Mouse (Mus musculus) embryonic facial prominence, embryonic 15.5 days (tissue): ENCODE results near the gene Gm27029. TPM values are rescaled to one million over a fixed set of nuclear protein-coding genes. Genes with fewer than 3 reads are reported as not detected.

ENCODE experiments used
- ATAC-seq: fragments of 200-750 bp; cut with Nextera tagmentation; 2 replicates; pipeline ENCODE4 v1.8.0; 2017; ENCODE audit warnings: low read depth, moderate TSS enrichment; ENCODE audit not compliant: insufficient number of reproducible peaks, low FRiP score, low TSS enrichment
- H3K27ac ChIP-seq: fragments of 300-500 bp; sonication (generic); replicated peaks from 2 replicates; pipeline ENCODE4 v1.5.1; 2015; ENCODE audit warnings: mild to moderate bottlenecking, inconsistent platforms
- H3K27me3 ChIP-seq: fragments of 300-500 bp; sonication (generic); 2 replicates; pipeline ENCODE4 v1.6.1; 2015; ENCODE audit warnings: inconsistent platforms
- H3K36me3 ChIP-seq: fragments of 300-500 bp; sonication (generic); 2 replicates; pipeline ENCODE4 v1.6.1; 2015; ENCODE audit warnings: mild to moderate bottlenecking, inconsistent platforms
- H3K4me1 ChIP-seq: fragments of 300-500 bp; sonication (generic); 2 replicates; pipeline ENCODE4 v1.6.1; 2015; ENCODE audit warnings: inconsistent platforms
- H3K4me2 ChIP-seq: fragments of 300-500 bp; sonication (generic); replicated peaks from 2 replicates; pipeline ENCODE4 v1.6.1; 2015; ENCODE audit warnings: mild to moderate bottlenecking, inconsistent platforms
- H3K4me3 ChIP-seq: fragments of 300-500 bp; sonication (generic); replicated peaks from 2 replicates; pipeline ENCODE4 v1.5.1; 2015; ENCODE audit warnings: mild to moderate bottlenecking, inconsistent platforms
- H3K9ac ChIP-seq: fragments of 300-500 bp; sonication (generic); 2 replicates; pipeline ENCODE4 v1.6.1; 2015; ENCODE audit warnings: inconsistent platforms
- H3K9me3 ChIP-seq: fragments of 300-500 bp; sonication (generic); replicated peaks from 2 replicates; pipeline ENCODE4 v1.6.1; 2016; ENCODE audit warnings: inconsistent platforms
- WGBS: fragments of 180-500 bp; shearing (Covaris S2); methylation state at CpG from one replicate; pipeline ENCODE4 v1.1.7; 2015; 5-methylcytosine and 5-hydroxymethylcytosine counted together
- microRNA-seq: library from miRNA; unstranded; fragments of <30 nt; microRNA quantifications from one replicate; pipeline ENCODE4, GENCODE M21; 2016; ENCODE audit warnings: borderline number of aligned reads
- polyA plus RNA-seq: library from polyadenylated mRNA; unstranded; fragments of >200 nt; fragmentation: Nextera tagmentation; extraction: Ambion mirVana; gene quantifications from 2 replicates; pipeline ENCODE4 v1.2.1, GENCODE M21; 2015

The Gm27029 gene
- polyA plus RNA-seq, 1 experiment from 2014 or later, result 9.7 TPM

DNA sequence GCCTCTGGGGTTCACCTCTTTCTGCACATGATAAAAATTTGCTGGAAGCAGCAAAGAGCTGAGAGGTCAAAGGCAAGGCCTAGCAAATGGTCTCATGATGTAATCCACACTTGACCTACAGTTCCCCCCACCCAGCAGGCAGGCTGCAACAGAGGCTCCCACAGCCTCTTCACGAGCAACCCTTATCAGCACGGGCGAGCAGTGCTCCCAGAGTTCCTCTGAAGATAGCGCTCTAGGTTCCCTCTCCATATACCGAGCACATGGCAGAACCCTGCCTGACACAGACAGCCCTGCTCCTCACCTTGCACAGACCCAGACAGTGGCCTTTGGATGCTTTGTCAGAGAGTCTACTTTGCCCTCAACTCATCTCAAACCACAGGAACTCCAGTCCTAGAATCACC lies 60.1 kb downstream of the Gm27029 start:
- H3K9me3 ChIP-seq, result no peaks in the 10 kb centered on the region
- no peak overlapping the region for H3K9ac ChIP-seq
- 83% methylated on average over 5 of the region's 5 CpGs for WGBS
- H3K4me1 ChIP-seq, result no peaks in the 10 kb centered on the region
- no peak overlapping the region for H3K4me2 ChIP-seq
- no peak overlapping the region for H3K4me3 ChIP-seq
- no peak for ATAC-seq
- H3K27me3 ChIP-seq, result no peaks in the 10 kb centered on the region
- no peaks in the 10 kb centered on the region for H3K36me3 ChIP-seq
- H3K27ac ChIP-seq, result no peak overlapping the region

DNA sequence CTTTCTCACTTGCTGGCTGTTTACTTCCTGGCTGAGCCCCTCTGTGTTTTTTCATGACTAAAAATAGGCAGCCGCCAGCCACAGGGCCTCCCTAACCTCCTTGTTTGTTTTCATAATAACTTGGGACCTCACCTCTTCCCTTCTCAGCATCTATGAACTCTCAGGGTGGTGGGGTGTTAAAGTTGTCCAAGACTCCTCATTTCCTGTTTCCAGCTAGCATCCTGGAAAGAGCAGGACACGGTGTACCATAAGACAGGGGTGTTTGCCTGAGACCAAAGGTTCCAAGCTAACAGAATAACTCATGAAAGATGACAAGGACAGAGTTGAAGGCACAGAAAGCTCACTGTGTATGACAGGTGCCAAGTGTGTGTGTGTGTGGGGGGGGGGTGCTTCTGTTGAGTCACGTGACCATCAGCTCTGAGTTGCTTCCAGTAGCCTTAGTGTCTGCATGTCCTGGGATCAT lies 63.9 kb downstream of the Gm27029 start:
- Histone ChIP-seq H3K9ac (no peak overlapping the region), H3K4me3 (no peak overlapping the region), H3K27ac (no peak overlapping the region; the same call in 1 of the 2 replicates), H3K4me1 (no peaks in the 10 kb centered on the region), H3K9me3 (no peaks in the 10 kb centered on the region), H3K4me2 (no peak overlapping the region), H3K36me3 (no peaks in the 10 kb centered on the region), H3K27me3 (no peaks in the 10 kb centered on the region)
- ATAC-seq, result no peak
- 44% methylated on average over 3 of the region's 3 CpGs for WGBS

DNA sequence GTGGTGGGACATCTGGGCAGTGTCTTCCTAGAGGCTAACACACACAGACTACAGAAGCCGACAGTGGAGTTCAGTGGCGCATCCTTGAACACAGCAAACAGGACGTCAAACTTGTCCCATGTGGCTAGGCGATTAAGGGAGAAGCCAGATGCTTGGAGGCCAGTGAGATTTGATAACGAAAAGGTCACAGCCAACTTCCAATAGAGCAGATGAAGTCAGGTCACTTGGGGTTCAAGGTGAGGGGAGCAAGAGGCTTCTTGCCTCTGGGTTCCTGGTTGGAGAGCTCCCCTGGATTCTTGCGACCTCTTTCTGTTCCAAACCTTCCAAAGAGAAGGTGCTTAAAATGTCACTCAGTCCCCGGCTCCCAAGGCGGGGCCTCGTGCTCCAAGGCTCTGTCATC lies 64.8 kb downstream of the Gm27029 start:
- Histone ChIP-seq H3K4me2 (no peak overlapping the region), H3K9me3 (no peaks in the 10 kb centered on the region), H3K4me1 (no peaks in the 10 kb centered on the region), H3K9ac (no peak overlapping the region), H3K4me3 (no peak overlapping the region), H3K36me3 (no peaks in the 10 kb centered on the region), H3K27me3 (no peaks in the 10 kb centered on the region), H3K27ac (no peak overlapping the region; the same call in 1 of the 2 replicates)
- WGBS, result 64% methylated on average over 9 of the region's 9 CpGs
- no peak for ATAC-seq

DNA sequence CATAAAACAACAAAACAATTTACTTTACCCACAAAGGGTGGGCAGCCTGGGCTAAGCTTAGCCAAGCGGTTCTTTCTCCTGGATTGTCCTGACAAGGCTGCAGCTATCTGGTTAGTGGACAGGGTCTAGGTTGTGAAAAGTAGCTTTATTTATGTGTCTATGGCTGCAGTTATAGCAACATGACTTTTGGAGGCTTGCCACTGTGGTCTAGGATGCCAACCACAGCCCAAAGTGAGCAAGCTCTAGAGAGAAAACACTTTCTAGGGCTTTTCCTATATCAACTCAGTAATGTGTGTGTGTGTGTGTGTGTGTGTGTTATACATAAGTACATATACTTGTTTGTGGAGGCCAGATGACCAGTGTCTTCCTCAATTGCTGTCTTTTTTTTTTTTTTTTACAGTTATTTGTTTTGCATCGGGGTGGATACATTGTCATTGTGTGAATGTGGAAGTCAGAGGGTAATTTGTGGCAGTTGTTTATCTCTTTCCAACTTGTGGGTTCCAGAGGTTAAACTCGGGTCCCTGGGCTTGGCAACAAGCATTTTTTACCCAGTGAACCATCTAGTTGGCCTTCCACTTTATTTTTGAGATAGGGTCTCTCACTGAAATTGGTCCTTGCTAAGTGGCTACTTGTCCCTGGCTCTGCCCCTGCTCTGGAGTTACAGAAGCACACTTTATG lies 67.0 kb downstream of the Gm27029 start:
- ATAC-seq, result no peak
- Histone ChIP-seq H3K4me1 (no peaks in the 10 kb centered on the region), H3K9ac (no peak overlapping the region), H3K4me3 (no peak overlapping the region), H3K4me2 (no peak overlapping the region), H3K27me3 (no peaks in the 10 kb centered on the region), H3K9me3 (no peaks in the 10 kb centered on the region), H3K36me3 (no peaks in the 10 kb centered on the region), H3K27ac (no peak overlapping the region)
- 76% methylated on average over 3 of the region's 3 CpGs for WGBS

Small RNA genes lying within 50 kb of the gene (microRNA-seq; reads per million reads assigned to microRNA genes)
- not detected for gene Mir6929

Other genes starting within 250 kb of the Gm27029 start
- 0.24 and 0.50 TPM in 2 replicates for gene Ccr10, start 249.4 kb downstream of the Gm27029 start, polyA plus RNA-seq
- 16.5 and 18.7 TPM in 2 replicates for gene Ezh1, start 198.3 kb downstream of the Gm27029 start, polyA plus RNA-seq
- gene Ramp2, start 178.8 kb downstream of the Gm27029 start, polyA plus RNA-seq, result 138 and 139 TPM in 2 replicates
- 122 and 133 TPM in 2 replicates for gene Vps25, start 171.1 kb downstream of the Gm27029 start, polyA plus RNA-seq
- gene Wnk4, start 164.2 kb downstream of the Gm27029 start, polyA plus RNA-seq, result 12.5 and 14.3 TPM in 2 replicates
- gene Cntd1, start 145.8 kb downstream of the Gm27029 start, polyA plus RNA-seq, result 1.1 and 1.9 TPM in 2 replicates
- 160 and 165 TPM in 2 replicates for gene Coa3, start 145.7 kb downstream of the Gm27029 start, polyA plus RNA-seq
- 141 and 143 TPM in 2 replicates for gene Becn1, start 122.5 kb downstream of the Gm27029 start, polyA plus RNA-seq
- gene Psme3, start 108.6 kb downstream of the Gm27029 start, polyA plus RNA-seq, result 124 and 126 TPM in 2 replicates
- gene Aoc2, start 99.7 kb downstream of the Gm27029 start, polyA plus RNA-seq, result 1.1 and 1.6 TPM in 2 replicates
- gene Aoc3, start 94.2 kb downstream of the Gm27029 start, polyA plus RNA-seq, result 0.77 and 0.94 TPM in 2 replicates
- not detected in 2 replicates for gene G6pc, start 57.2 kb downstream of the Gm27029 start, polyA plus RNA-seq
- 63.4 and 65.6 TPM in 2 replicates for gene Aarsd1, start 7.2 kb downstream of the Gm27029 start, polyA plus RNA-seq
- gene Rundc1, start 289 bp upstream of the Gm27029 start, polyA plus RNA-seq, result 21.6 and 23.4 TPM in 2 replicates
- 19.8 and 22.1 TPM in 2 replicates for gene Ptges3l, start 537 bp upstream of the Gm27029 start, polyA plus RNA-seq
- 306 and 328 TPM in 2 replicates for gene Rpl27, start 17.5 kb upstream of the Gm27029 start, polyA plus RNA-seq
- 17.8 and 21.6 TPM in 2 replicates for gene Ifi35, start 23.6 kb upstream of the Gm27029 start, polyA plus RNA-seq
- 12.1 and 13.5 TPM in 2 replicates for gene Rnd2, start 40.2 kb upstream of the Gm27029 start, polyA plus RNA-seq
- gene Vat1, start 41.4 kb upstream of the Gm27029 start, polyA plus RNA-seq, result 59.3 and 61.8 TPM in 2 replicates
- 8.1 and 8.8 TPM in 2 replicates for gene Brca1, start 127.2 kb upstream of the Gm27029 start, polyA plus RNA-seq
- gene Nbr1, start 127.4 kb upstream of the Gm27029 start, polyA plus RNA-seq, result 72.9 and 73.6 TPM in 2 replicates
- gene Tmem106a, start 157.4 kb upstream of the Gm27029 start, polyA plus RNA-seq, result 7.5 and 9.6 TPM in 2 replicates
- not detected in 2 replicates for gene Gm11634, start 174.5 kb upstream of the Gm27029 start, polyA plus RNA-seq
- 51.1 and 54.6 TPM in 2 replicates for gene Rdm1, start 202.4 kb upstream of the Gm27029 start, polyA plus RNA-seq
- gene Arl4d, start 240.7 kb upstream of the Gm27029 start, polyA plus RNA-seq, result 6.0 and 6.9 TPM in 2 replicates